Mouse (Mus musculus) layer of hippocampus, postnatal 10 days (tissue): ENCODE data around the gene Cd300lb. TPM values are rescaled to one million over a fixed set of nuclear protein-coding genes. Genes with fewer than 3 reads are reported as not detected.

ENCODE experiments used
- DNase-seq, 2 experiments: peaks; one replicate each; pipeline ENCODE4 v3.0.0; 2021; ENCODE audit warnings: low spot score in 2 of 2
- total RNA-seq, 2 experiments: library from RNA; stranded (reverse); gene quantifications; 2 replicates each; pipeline ENCODE4 v1.2.3; 2021

Cd300lb gene
- total RNA-seq, 2 experiments from 2014 or later: 0.20 TPM; not detected in 1

DNA sequence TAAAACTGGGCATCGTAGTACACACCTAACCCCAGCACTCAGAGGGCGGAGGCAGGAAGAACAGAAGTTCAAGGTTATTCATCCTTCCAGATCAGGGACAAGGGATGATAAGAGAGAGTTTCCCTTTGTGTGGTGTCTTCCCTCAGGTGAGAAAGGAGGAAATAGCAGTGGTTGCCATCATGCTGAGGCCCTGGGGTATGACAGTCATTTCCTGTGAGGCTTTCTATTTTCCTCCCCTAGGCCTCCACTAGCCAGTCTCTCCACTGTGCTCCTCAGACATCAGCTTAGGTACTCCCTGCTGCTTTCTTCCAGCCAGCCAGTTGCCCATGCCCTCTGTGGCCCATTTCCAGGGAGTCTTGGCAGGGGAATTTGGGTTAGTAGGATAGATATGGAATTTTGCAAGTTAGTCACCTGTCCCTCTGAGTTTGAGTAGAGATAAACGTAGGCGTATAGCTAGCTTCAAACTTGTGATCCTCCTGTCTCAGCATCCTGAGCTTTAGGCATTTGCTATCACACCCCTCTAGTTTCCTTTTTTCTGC lies 50.9 kb downstream of the Cd300lb start:
- no peak for DNase-seq

DNA sequence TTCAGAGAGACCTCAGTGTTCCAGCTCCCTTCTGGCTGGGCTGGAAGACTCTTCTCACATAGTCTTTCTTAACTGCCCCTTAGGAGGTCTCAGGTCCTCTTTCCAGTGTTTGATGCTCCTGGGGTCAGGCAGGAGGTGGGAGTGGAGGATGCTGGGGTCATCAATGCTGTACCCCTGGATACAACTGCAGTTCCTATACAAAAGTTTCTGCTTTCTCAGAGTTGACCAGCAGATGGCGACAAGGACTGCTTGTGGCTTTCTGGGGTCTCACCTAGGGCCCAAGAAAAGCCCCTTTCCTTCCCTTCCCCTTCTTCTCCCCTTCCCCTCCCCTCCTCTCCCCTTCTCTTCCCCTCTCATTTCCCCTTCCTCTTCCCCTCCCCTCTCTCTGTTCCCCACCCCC lies 53.6 kb downstream of the Cd300lb start:
- DNase-seq: peak; percentile 63 to 66

DNA sequence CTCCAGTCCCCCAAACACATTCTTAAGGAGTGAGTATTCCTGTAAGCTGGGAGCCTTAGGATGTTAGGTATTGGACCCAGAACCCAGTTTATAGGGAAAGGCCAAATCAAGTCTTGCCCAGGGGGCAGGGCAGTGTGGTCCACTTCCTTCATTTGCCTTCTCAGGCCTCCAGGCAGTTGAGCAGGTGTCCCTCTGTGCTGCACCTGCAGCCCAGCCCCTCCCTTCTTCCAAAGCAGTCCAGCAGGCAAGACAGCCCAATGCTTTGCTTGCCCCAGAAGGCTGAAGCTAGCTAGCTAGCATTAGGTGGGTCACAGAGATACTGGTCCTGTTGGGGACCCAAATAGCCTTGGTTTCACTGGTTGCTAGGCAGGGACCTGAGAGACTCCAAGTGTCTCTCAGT lies 54.0 kb downstream of the Cd300lb start:
- DNase-seq: no peak

DNA sequence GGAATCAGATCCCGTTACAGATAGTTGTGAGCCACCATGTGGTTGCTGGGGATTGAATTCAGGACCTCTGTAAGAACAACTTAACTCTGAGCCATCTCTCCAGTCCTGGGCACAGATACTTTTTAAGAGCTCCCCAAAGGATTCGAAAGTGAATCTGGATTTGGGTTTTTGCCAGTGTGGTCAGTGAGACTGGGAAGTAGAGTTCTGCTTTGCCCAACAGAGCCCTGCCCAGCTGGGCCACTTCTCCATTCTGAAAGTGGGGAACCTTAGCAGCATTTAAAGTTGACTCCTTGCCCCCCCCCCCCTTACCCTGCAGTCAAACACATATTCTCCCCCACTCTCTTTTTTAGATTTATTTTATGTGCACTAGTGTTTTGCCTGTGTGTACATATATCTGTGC lies 54.5 kb downstream of the Cd300lb start:
- DNase-seq: no peak

DNA sequence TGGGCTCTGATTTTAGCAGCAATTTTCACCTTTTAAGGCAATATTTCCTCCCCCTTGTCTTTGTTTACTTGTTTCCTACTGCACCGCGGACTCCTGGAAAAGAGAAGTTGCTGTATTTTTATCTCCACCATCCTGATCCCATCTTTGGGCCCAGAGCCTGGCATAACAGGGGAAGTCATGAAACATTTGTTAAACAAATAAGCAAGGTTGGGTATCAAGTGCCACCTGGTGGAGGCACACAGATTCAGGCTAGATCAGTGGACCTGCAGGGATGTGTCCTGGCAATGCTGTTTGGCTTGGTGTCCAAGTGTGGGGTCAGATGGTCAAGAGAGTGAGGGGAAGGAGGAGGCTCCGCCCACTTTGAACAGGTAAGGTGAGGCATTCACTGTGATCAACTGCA lies 57.0 kb downstream of the Cd300lb start:
- peak; percentile 62 to 76 for DNase-seq

DNA sequence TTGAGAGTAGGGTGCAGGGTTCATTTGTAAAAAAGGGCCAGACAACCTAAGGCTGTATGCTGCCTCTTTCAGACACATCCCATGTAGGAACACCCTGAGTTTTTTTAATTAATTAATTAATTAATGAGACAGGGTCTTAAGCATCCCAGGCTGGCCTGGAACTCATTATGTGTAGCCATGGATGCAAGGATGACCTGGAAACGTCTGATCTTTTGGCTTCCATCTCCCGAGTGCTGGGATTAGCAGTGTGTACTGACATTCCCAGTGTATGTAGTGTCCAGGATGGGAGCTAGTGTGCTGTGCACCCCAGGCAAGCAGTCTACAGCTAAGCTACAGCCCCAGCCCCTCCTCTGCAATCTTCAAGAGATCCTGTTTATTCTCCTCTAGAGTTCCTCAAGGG lies 57.6 kb downstream of the Cd300lb start:
- no peak for DNase-seq

DNA sequence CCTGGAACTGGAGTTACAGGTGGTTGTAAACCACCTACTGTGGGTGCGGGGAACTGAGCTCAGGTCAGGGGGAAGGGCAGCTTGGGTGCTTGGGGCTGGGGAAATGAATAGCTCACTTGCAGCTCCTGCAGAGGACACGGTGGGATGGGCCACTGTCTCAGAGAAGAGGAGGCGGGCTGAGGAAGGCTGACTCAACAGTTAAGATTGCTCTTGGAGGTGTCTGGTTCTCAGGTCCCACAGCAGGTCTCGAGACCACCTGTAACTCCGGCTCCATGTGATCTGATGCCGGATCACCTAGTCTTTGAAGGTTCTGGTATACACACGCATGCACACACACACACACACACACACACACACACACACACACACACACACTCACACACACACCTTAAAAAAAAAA lies 58.0 kb downstream of the Cd300lb start:
- DNase-seq: no peak

DNA sequence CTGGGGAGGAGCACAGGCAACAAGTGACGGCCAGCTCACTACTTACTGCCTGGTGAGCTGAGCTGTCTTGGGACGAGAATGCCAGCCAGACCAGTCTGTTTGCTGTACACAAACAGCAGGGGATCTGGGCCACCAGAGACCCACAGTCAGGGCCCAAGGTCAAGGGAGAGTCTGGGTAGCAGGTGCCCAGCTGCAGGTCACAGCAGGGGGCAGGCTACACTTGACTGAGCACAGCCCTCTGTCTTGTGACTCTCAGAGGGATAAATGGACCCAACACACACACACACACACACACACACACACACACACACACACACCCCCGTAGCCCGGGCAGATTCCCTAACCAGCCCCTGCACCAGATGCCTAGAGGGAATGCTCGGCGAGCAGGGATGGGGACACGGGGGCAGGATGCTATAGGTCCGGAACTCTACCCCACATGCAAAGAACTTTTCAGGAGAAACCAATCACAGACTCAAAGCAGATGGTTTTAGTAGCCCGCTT lies 58.8 kb downstream of the Cd300lb start:
- no peak for DNase-seq

DNA sequence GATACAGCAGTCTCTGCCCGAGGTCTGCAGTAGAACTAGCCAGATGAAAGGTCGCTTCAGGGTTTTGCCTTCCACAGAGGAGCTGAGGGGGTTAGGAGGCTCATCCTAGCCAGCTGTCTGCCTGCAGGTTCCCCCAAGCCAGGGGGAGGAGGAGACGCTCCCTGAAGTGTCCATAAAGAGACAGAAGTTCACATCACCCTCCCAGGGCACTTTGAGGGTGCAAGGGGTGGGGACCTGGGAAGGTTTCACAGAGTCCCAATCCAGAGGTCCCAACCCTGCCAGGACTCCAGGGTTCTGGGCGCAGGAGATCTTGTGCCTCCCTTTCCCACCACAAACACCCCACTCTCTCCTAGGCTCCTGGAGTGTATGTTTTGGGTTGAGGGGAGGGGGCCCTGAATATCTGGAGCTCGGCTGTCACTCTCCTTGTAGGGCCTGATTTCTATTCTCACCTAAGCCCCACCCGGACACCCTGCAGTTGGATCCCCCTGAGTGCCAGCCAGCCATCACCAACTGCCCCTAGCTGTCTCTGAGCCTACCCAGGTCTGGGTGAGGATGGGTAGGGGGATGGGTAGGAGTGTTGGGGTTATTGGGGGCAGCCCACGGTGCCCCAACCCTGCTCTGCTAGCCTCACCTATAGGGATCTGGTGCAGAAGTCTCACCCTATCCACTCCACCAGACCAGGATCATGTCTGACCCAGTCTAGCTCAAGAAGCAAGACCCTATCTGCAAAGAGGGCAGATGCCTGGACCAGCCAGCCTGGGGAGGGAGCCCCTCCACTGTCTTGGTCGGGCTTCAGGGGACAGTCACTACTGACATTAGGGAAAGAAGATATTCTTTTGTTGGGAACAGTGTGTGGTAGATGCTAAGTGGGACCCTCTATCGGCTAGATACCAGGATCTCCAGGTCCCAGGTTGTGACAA lies 59.7 kb downstream of the Cd300lb start:
- DNase-seq: no peak

DNA sequence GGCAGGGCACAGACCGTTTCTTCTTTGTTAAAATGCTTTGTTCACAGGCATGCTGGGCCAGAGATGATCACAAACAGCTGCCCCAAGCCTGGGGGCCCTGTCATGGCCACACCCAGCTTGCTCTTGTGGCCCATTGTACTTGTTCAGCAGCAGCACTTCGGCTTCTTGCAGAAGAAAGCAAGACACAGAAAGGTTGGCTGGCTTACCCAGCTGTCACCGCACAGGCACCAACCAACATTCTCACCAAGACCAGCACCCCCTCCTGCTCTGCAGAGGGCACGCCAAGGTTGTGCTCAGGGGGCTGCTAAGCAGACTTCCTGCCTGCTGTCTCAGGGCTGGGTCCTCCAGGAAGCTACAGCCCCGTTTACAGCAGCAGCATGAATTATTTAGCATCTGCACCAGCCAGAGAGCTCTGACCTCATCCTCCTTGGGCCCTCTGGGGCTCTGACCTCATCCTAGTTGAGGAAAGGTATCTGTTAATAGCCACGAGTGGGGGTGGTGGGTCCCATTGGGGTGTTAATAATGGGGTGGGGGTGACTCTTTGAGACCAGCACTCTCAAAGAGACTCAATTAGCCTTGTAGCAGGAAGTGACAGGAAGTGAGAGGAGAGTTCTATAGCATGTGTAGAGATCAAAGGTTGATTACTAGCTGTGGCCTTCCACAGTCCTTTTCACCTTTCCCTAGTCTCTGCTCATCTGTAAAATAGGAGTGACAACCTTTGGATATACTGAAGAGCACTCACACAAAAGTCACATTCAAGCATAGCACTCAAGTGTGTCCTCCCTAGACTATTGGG lies 61.0 kb downstream of the Cd300lb start:
- no peak for DNase-seq

Other genes starting within 250 kb of the Cd300lb start
- 1 to 10 TPM; 1.2 to 2.4 TPM for gene Dnaic2, start 207.0 kb downstream of the Cd300lb start, total RNA-seq
- 1 to 10 TPM; 6.7 to 8.7 TPM for gene Kif19a, start 169.0 kb downstream of the Cd300lb start, total RNA-seq
- 10 to 100 TPM; 30.4 to 32.9 TPM for gene Btbd17, start 138.4 kb downstream of the Cd300lb start, total RNA-seq
- gene Gpr142, start 135.5 kb downstream of the Cd300lb start, total RNA-seq: not detected
- gene Gprc5c, start 83.2 kb downstream of the Cd300lb start, total RNA-seq: 1 to 10 TPM; 3.9 to 5.1 TPM
- under 1 TPM; 0.62 TPM for gene Cd300a, start 44.3 kb downstream of the Cd300lb start, total RNA-seq
- gene Cd300c, start 34.8 kb upstream of the Cd300lb start, total RNA-seq: not detected
- under 1 TPM in 1 of 2 experiments, not detected in 1; 0.11 TPM for gene Cd300ld, start 55.5 kb upstream of the Cd300lb start, total RNA-seq
- 1 to 10 TPM; 2.5 to 3.5 TPM for gene Cd300c2, start 67.5 kb upstream of the Cd300lb start, total RNA-seq
- not detected for gene Cd300ld2, start 81.8 kb upstream of the Cd300lb start, total RNA-seq
- not detected for gene Cd300ld4, start 92.6 kb upstream of the Cd300lb start, total RNA-seq
- 1 to 10 TPM; 2.5 to 2.6 TPM for gene Cd300ld5, start 103.4 kb upstream of the Cd300lb start, total RNA-seq
- not detected for gene Cd300ld3, start 114.0 kb upstream of the Cd300lb start, total RNA-seq
- not detected for gene Cd300e, start 127.8 kb upstream of the Cd300lb start, total RNA-seq
- 1 to 10 TPM in 1 of 2 experiments, under 1 TPM in 1; 0.91 to 1.6 TPM for gene Rab37, start 157.0 kb upstream of the Cd300lb start, total RNA-seq
- under 1 TPM; 0.27 to 0.50 TPM for gene Cd300lf, start 199.6 kb upstream of the Cd300lb start, total RNA-seq
- gene Slc9a3r1, start 229.0 kb upstream of the Cd300lb start, total RNA-seq: 10 to 100 TPM; 70.4 to 78.0 TPM